Mouse (Mus musculus) erythroblast, embryonic 14.5 days (primary cell): ENCODE data around the gene Lpcat1.

ENCODE experiments used
- GATA1 ChIP-seq: IDR thresholded peaks from 2 replicates; pipeline ENCODE4 v1.6.1; 2012; ENCODE audit warnings: low read length, inconsistent platforms, mixed read lengths
- TAL1 ChIP-seq: IDR thresholded peaks from 3 replicates; pipeline ENCODE4 v1.6.1; 2012; ENCODE audit warnings: low read length, inconsistent platforms, mixed read lengths

DNA sequence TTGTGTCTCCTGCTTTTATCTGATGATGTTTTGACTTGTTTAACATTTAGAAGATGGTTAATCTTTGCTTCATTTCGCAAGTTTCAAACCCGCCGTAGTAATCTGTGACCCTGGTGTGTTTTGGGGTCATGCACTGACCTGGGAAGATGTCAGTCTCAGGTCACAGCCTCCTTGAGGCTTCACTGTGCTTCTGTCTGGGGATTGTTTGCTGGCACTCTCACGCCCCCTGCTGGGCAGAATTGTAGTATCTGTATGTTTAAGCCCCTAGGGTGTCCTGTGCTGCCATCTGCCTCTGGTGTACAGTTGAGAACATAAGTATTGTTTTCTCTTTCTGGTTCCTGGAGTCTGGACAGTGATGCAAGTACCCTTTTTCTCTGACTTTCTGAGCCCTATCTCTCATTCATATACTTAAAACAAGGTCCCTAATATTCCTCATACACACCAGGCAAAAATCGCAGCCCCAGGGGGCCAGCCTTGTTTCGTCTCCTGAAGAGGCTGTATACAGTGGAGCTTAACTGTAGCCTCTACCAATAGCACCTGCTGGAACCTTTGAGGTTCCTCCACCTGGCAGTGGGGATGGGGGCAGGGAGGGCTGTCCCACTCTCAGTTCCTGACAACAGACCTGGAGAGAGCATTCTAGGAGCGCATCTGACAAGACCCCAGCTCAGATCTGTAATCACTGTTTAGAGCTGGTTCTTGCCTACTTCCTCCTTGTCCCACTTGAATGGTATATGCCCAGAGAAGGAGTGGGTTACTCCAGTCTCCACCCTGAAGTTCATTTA is 38.9 kb downstream of the Lpcat1 start:
- TF ChIP-seq GATA1 (no peak), TAL1 (no peak)
